Mouse (Mus musculus): ENCODE data around the gene Kalrn. TPM values are rescaled to one million over a fixed set of nuclear protein-coding genes. Genes with fewer than 3 reads are reported as not detected.

Gene Kalrn
- polyA plus RNA-seq, 1 experiment from 2014 or later, result 23.0 TPM

GRCm38 (mm10) chr16:34528234-34528983, 44.9 kb downstream of the Kalrn start:
- H3K9ac ChIP-seq (ENCODE audit: low read depth, low read length), result no peak overlapping the region
- ATAC-seq (replicated peaks; ENCODE audit: insufficient number of reproducible peaks, low FRiP score, low TSS enrichment), result no peak
- WGBS (ENCODE audit: insufficient replicate concordance), result 40% methylated on average over 5 of the region's 5 CpGs
- H3K27ac ChIP-seq (ENCODE audit: low read depth, low read length), result no peak overlapping the region
- H3K4me3 ChIP-seq (ENCODE audit: low read depth, low read length), result no peak overlapping the region
- H3K36me3 ChIP-seq (ENCODE audit: control insufficient read depth, insufficient read depth, low read length), result no peaks in the 10 kb centered on the region
- no peaks in the 10 kb centered on the region for H3K27me3 ChIP-seq (ENCODE audit: control insufficient read depth, insufficient read depth, low read length)
- H3K9me3 ChIP-seq (replicated peaks; ENCODE audit: control insufficient read depth, low read length), result no peaks in the 10 kb centered on the region
- H3K4me1 ChIP-seq (ENCODE audit: control insufficient read depth, insufficient read depth, low read length), result peaks cover 9% of the 10 kb centered on the region
- H3K4me2 ChIP-seq, result no peak overlapping the region

DNA sequence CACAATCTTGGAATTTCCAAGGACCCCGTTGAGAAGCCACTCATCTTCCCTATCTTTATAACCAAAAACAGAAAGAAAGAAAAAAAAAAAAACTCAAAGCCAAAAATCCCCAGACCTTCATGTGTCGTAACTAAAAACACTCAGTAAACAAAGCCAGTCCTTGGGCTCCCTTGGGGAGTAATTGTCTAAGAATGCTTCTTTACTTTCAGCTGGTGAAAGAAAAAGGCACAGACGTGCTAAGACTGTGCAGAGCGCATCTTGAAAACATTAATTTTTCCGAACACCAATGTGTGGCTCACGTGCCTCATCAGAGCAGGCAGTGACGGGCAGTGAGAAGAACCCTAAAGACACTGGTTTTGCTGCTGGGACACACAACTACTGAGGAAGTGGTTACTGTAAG, 47.0 kb downstream of the Kalrn start:
- WGBS (ENCODE audit: insufficient replicate concordance), result 75% methylated on average over 7 of the region's 7 CpGs
- Histone ChIP-seq H3K27me3 (ENCODE audit: control insufficient read depth, insufficient read depth, low read length) (no peaks in the 10 kb centered on the region), H3K4me3 (ENCODE audit: low read depth, low read length) (no peak overlapping the region), H3K9ac (ENCODE audit: low read depth, low read length) (no peak overlapping the region), H3K27ac (ENCODE audit: low read depth, low read length) (no peak overlapping the region), H3K9me3 (replicated peaks; ENCODE audit: control insufficient read depth, low read length) (no peaks in the 10 kb centered on the region), H3K4me1 (ENCODE audit: control insufficient read depth, insufficient read depth, low read length) (peaks cover 9% of the 10 kb centered on the region), H3K4me2 (no peak overlapping the region), H3K36me3 (ENCODE audit: control insufficient read depth, insufficient read depth, low read length) (no peaks in the 10 kb centered on the region)
- no peak for ATAC-seq (replicated peaks; ENCODE audit: insufficient number of reproducible peaks, low FRiP score, low TSS enrichment)

- H3K4me2 ChIP-seq, result no peak overlapping the region
- 80% methylated on average over 8 of the region's 8 CpGs for WGBS (ENCODE audit: insufficient replicate concordance)
- no peak for ATAC-seq (replicated peaks; ENCODE audit: insufficient number of reproducible peaks, low FRiP score, low TSS enrichment)
- no peaks in the 10 kb centered on the region for H3K27me3 ChIP-seq (ENCODE audit: control insufficient read depth, insufficient read depth, low read length)
- no peaks in the 10 kb centered on the region for H3K36me3 ChIP-seq (ENCODE audit: control insufficient read depth, insufficient read depth, low read length)
- H3K4me3 ChIP-seq (ENCODE audit: low read depth, low read length), result no peak overlapping the region
- peaks cover 9% of the 10 kb centered on the region for H3K4me1 ChIP-seq (ENCODE audit: control insufficient read depth, insufficient read depth, low read length)
- no peak overlapping the region for H3K27ac ChIP-seq (ENCODE audit: low read depth, low read length)
- H3K9me3 ChIP-seq (replicated peaks; ENCODE audit: control insufficient read depth, low read length), result no peaks in the 10 kb centered on the region
- no peak overlapping the region for H3K9ac ChIP-seq (ENCODE audit: low read depth, low read length)
Measured at GRCm38 (mm10) chr16:34525866-34526265, 47.5 kb downstream of the Kalrn start.

DNA sequence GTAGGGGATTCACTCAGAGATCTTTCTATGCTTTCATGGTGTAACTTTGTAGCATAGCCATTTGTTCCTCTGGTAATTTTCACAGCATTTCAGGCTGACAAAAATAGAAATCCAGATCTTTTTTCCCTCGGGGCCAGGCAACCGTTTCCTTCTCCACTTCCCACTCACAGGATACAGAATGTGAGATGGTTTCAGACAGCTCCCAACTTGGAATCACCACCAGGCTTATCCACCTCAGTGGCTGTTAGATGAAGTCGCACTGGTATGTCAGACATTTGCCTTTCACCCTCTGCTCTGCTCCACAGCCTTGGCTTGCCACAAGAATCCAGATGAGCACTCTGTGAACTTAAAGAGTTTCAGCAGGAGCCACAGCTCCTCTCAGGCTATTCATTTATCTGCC, 48.1 kb downstream of the Kalrn start:
- 18% methylated on average over 3 of the region's 3 CpGs for WGBS (ENCODE audit: insufficient replicate concordance)
- no peaks in the 10 kb centered on the region for H3K36me3 ChIP-seq (ENCODE audit: control insufficient read depth, insufficient read depth, low read length)

DNA sequence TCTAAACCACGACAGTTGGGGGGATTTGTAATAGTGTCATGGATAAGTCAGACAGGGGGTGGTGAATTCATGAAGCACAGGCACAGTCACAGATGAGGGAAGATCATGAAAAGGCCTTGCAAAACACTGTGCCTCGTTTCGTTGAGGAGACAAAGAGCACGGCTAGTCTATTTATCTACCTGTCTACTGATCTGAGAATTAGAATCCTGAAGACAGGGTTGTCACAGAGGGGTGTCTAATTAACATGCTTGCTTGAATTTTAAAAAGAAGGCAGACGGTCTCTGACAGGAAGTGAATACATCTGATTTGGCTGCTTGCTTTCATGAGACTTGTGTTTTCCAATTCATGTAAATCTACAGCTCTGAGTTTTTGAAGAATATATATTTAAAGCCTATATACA, 52.3 kb downstream of the Kalrn start:
- Histone ChIP-seq H3K4me2 (no peak overlapping the region), H3K9me3 (replicated peaks; ENCODE audit: control insufficient read depth, low read length) (no peaks in the 10 kb centered on the region), H3K4me1 (ENCODE audit: control insufficient read depth, insufficient read depth, low read length) (peaks cover 21% of the 10 kb centered on the region), H3K27ac (ENCODE audit: low read depth, low read length) (no peak overlapping the region), H3K36me3 (ENCODE audit: control insufficient read depth, insufficient read depth, low read length) (no peaks in the 10 kb centered on the region), H3K27me3 (ENCODE audit: control insufficient read depth, insufficient read depth, low read length) (no peaks in the 10 kb centered on the region), H3K9ac (ENCODE audit: low read depth, low read length) (no peak overlapping the region), H3K4me3 (ENCODE audit: low read depth, low read length) (no peak overlapping the region)
- no peak for ATAC-seq (replicated peaks; ENCODE audit: insufficient number of reproducible peaks, low FRiP score, low TSS enrichment)
- WGBS (ENCODE audit: insufficient replicate concordance), result 71% methylated on average over 5 of the region's 5 CpGs

More for the DNA sequence above, 48.1 kb downstream of the Kalrn start:
- ATAC-seq (replicated peaks; ENCODE audit: insufficient number of reproducible peaks, low FRiP score, low TSS enrichment), result no peak
- H3K4me3 ChIP-seq (ENCODE audit: low read depth, low read length), result no peak overlapping the region
- H3K9me3 ChIP-seq (replicated peaks; ENCODE audit: control insufficient read depth, low read length), result no peaks in the 10 kb centered on the region
- peaks cover 9% of the 10 kb centered on the region for H3K4me1 ChIP-seq (ENCODE audit: control insufficient read depth, insufficient read depth, low read length)
- H3K4me2 ChIP-seq, result no peak overlapping the region
- no peak overlapping the region for H3K9ac ChIP-seq (ENCODE audit: low read depth, low read length)
- H3K27me3 ChIP-seq (ENCODE audit: control insufficient read depth, insufficient read depth, low read length), result no peaks in the 10 kb centered on the region
- H3K27ac ChIP-seq (ENCODE audit: low read depth, low read length), result no peak overlapping the region

GRCm38 (mm10) chr16:34516891-34517398, 56.4 kb downstream of the Kalrn start:
- no peak overlapping the region for H3K4me2 ChIP-seq
- no peak overlapping the region for H3K27ac ChIP-seq (ENCODE audit: low read depth, low read length)
- H3K9ac ChIP-seq (ENCODE audit: low read depth, low read length), result no peak overlapping the region
- no peak for ATAC-seq (replicated peaks; ENCODE audit: insufficient number of reproducible peaks, low FRiP score, low TSS enrichment)
- no peaks in the 10 kb centered on the region for H3K27me3 ChIP-seq (ENCODE audit: control insufficient read depth, insufficient read depth, low read length)
- no peaks in the 10 kb centered on the region for H3K36me3 ChIP-seq (ENCODE audit: control insufficient read depth, insufficient read depth, low read length)
- no peaks in the 10 kb centered on the region for H3K9me3 ChIP-seq (replicated peaks; ENCODE audit: control insufficient read depth, low read length)
- H3K4me3 ChIP-seq (ENCODE audit: low read depth, low read length), result no peak overlapping the region
- 67% methylated on average over 12 of the region's 12 CpGs for WGBS (ENCODE audit: insufficient replicate concordance)
- H3K4me1 ChIP-seq (ENCODE audit: control insufficient read depth, insufficient read depth, low read length), result peaks cover 17% of the 10 kb centered on the region

- Histone ChIP-seq H3K4me1 (ENCODE audit: control insufficient read depth, insufficient read depth, low read length) (peaks cover 17% of the 10 kb centered on the region), H3K9me3 (replicated peaks; ENCODE audit: control insufficient read depth, low read length) (no peaks in the 10 kb centered on the region), H3K4me3 (ENCODE audit: low read depth, low read length) (no peak overlapping the region), H3K36me3 (ENCODE audit: control insufficient read depth, insufficient read depth, low read length) (no peaks in the 10 kb centered on the region), H3K27me3 (ENCODE audit: control insufficient read depth, insufficient read depth, low read length) (no peaks in the 10 kb centered on the region), H3K9ac (ENCODE audit: low read depth, low read length) (no peak overlapping the region), H3K27ac (ENCODE audit: low read depth, low read length) (no peak overlapping the region), H3K4me2 (no peak overlapping the region)
- ATAC-seq (replicated peaks; ENCODE audit: insufficient number of reproducible peaks, low FRiP score, low TSS enrichment), result no peak
- 63% methylated on average over 4 of the region's 4 CpGs for WGBS (ENCODE audit: insufficient replicate concordance)
Measured at GRCm38 (mm10) chr16:34515485-34515884, 57.8 kb downstream of the Kalrn start.

- H3K9me3 ChIP-seq (replicated peaks; ENCODE audit: control insufficient read depth, low read length), result no peaks in the 10 kb centered on the region
- H3K27ac ChIP-seq (ENCODE audit: low read depth, low read length), result no peak overlapping the region
- H3K4me3 ChIP-seq (ENCODE audit: low read depth, low read length), result no peak overlapping the region
- H3K4me1 ChIP-seq (ENCODE audit: control insufficient read depth, insufficient read depth, low read length), result peaks cover 17% of the 10 kb centered on the region
- H3K4me2 ChIP-seq, result no peak overlapping the region
- WGBS (ENCODE audit: insufficient replicate concordance), result 66% methylated on average over 13 of the region's 13 CpGs
- no peaks in the 10 kb centered on the region for H3K36me3 ChIP-seq (ENCODE audit: control insufficient read depth, insufficient read depth, low read length)
- H3K9ac ChIP-seq (ENCODE audit: low read depth, low read length), result no peak overlapping the region
- ATAC-seq (replicated peaks; ENCODE audit: insufficient number of reproducible peaks, low FRiP score, low TSS enrichment), result no peak
- no peaks in the 10 kb centered on the region for H3K27me3 ChIP-seq (ENCODE audit: control insufficient read depth, insufficient read depth, low read length)
Measured at GRCm38 (mm10) chr16:34513956-34514593, 59.3 kb downstream of the Kalrn start.

Measured in heart, embryonic 11.5 days (tissue).